Mouse (Mus musculus): ENCODE data around the gene Srek1. TPM values are rescaled to one million over a fixed set of nuclear protein-coding genes. Genes with fewer than 3 reads are reported as not detected.

Gene Srek1
- polyA plus RNA-seq, 1 experiment from 2014 or later, result 49.6 TPM

Other genes starting within 250 kb of the Srek1 start
- gene Erbin, start 145.9 kb upstream of the Srek1 start, polyA plus RNA-seq (2015; fragmentation: Nextera tagmentation; extraction: Ambion mirVana), result 10.3 and 11.1 TPM in 2 replicates

Data from heart, embryonic 15.5 days (tissue).